Mouse (Mus musculus): ENCODE data around the gene Cgas. TPM values are rescaled to one million over a fixed set of nuclear protein-coding genes. Genes with fewer than 3 reads are reported as not detected.

The Cgas gene
- polyA plus RNA-seq, 1 experiment from 2014 or later: 1.9 TPM

- Histone ChIP-seq H3K4me2 (ENCODE audit: low read depth, low read length) (peak overlapping the region; percentile 98), H3K27ac (ENCODE audit: low read length) (no peak overlapping the region), H3K4me1 (ENCODE audit: control insufficient read depth, insufficient read depth, low read length) (no peaks in the 10 kb centered on the region), H3K9ac (ENCODE audit: low read depth, low read length) (peak overlapping the region; percentile 75), H3K27me3 (replicated peaks; ENCODE audit: control insufficient read depth, insufficient read depth, low read length) (peaks cover 20% of the 10 kb centered on the region), H3K9me3 (ENCODE audit: control insufficient read depth, low read length) (no peaks in the 10 kb centered on the region), H3K36me3 (ENCODE audit: control insufficient read depth, insufficient read depth, low read length) (no peaks in the 10 kb centered on the region), H3K4me3 (ENCODE audit: low read length) (peak overlapping the region; percentile 64)
- 5% methylated on average over 9 of the region's 9 CpGs for WGBS
- ATAC-seq: peak; percentile 48
Measured at GRCm38 (mm10) chr9:78442237-78442578, 829 bp downstream of the Cgas start.

GRCm38 (mm10) chr9:78439426-78439825 lies 3.6 kb downstream of the Cgas start:
- H3K4me1 ChIP-seq (ENCODE audit: control insufficient read depth, insufficient read depth, low read length): no peaks in the 10 kb centered on the region
- no peak overlapping the region for H3K4me2 ChIP-seq (ENCODE audit: low read depth, low read length)
- H3K36me3 ChIP-seq (ENCODE audit: control insufficient read depth, insufficient read depth, low read length): no peaks in the 10 kb centered on the region
- H3K27ac ChIP-seq (ENCODE audit: low read length): no peak overlapping the region
- H3K4me3 ChIP-seq (ENCODE audit: low read length): no peak overlapping the region
- H3K9ac ChIP-seq (ENCODE audit: low read depth, low read length): no peak overlapping the region
- 76% methylated on average over 5 of the region's 5 CpGs for WGBS
- H3K27me3 ChIP-seq (replicated peaks; ENCODE audit: control insufficient read depth, insufficient read depth, low read length): peaks cover 15% of the 10 kb centered on the region
- ATAC-seq: no peak
- H3K9me3 ChIP-seq (ENCODE audit: control insufficient read depth, low read length): no peaks in the 10 kb centered on the region

- 88% methylated on average over 5 of the region's 5 CpGs for WGBS
- Histone ChIP-seq H3K9ac (ENCODE audit: low read depth, low read length) (no peak overlapping the region), H3K4me2 (ENCODE audit: low read depth, low read length) (no peak overlapping the region), H3K9me3 (ENCODE audit: control insufficient read depth, low read length) (no peaks in the 10 kb centered on the region), H3K27ac (ENCODE audit: low read length) (no peak overlapping the region), H3K4me1 (ENCODE audit: control insufficient read depth, insufficient read depth, low read length) (no peaks in the 10 kb centered on the region), H3K36me3 (ENCODE audit: control insufficient read depth, insufficient read depth, low read length) (no peaks in the 10 kb centered on the region), H3K4me3 (ENCODE audit: low read length) (no peak overlapping the region), H3K27me3 (replicated peaks; ENCODE audit: control insufficient read depth, insufficient read depth, low read length) (no peaks in the 10 kb centered on the region)
- ATAC-seq: no peak
Measured at GRCm38 (mm10) chr9:78432471-78432870, 10.6 kb downstream of the Cgas start.

- Histone ChIP-seq H3K9me3 (ENCODE audit: control insufficient read depth, low read length) (no peaks in the 10 kb centered on the region), H3K36me3 (ENCODE audit: control insufficient read depth, insufficient read depth, low read length) (no peaks in the 10 kb centered on the region), H3K4me1 (ENCODE audit: control insufficient read depth, insufficient read depth, low read length) (no peaks in the 10 kb centered on the region), H3K9ac (ENCODE audit: low read depth, low read length) (no peak overlapping the region), H3K4me2 (ENCODE audit: low read depth, low read length) (no peak overlapping the region), H3K4me3 (ENCODE audit: low read length) (no peak overlapping the region), H3K27ac (ENCODE audit: low read length) (no peak overlapping the region), H3K27me3 (replicated peaks; ENCODE audit: control insufficient read depth, insufficient read depth, low read length) (no peaks in the 10 kb centered on the region)
- ATAC-seq: no peak
- 72% methylated on average over 6 of the region's 6 CpGs for WGBS
Measured at GRCm38 (mm10) chr9:78430486-78430885, 12.6 kb downstream of the Cgas start.

GRCm38 (mm10) chr9:78429551-78429950 lies 13.5 kb downstream of the Cgas start:
- no peaks in the 10 kb centered on the region for H3K27me3 ChIP-seq (replicated peaks; ENCODE audit: control insufficient read depth, insufficient read depth, low read length)
- WGBS: 65% methylated on average over 2 of the region's 2 CpGs
- H3K4me3 ChIP-seq (ENCODE audit: low read length): no peak overlapping the region
- no peaks in the 10 kb centered on the region for H3K9me3 ChIP-seq (ENCODE audit: control insufficient read depth, low read length)
- no peak for ATAC-seq
- H3K27ac ChIP-seq (ENCODE audit: low read length): no peak overlapping the region
- no peaks in the 10 kb centered on the region for H3K36me3 ChIP-seq (ENCODE audit: control insufficient read depth, insufficient read depth, low read length)
- no peaks in the 10 kb centered on the region for H3K4me1 ChIP-seq (ENCODE audit: control insufficient read depth, insufficient read depth, low read length)
- no peak overlapping the region for H3K4me2 ChIP-seq (ENCODE audit: low read depth, low read length)
- H3K9ac ChIP-seq (ENCODE audit: low read depth, low read length): no peak overlapping the region

DNA sequence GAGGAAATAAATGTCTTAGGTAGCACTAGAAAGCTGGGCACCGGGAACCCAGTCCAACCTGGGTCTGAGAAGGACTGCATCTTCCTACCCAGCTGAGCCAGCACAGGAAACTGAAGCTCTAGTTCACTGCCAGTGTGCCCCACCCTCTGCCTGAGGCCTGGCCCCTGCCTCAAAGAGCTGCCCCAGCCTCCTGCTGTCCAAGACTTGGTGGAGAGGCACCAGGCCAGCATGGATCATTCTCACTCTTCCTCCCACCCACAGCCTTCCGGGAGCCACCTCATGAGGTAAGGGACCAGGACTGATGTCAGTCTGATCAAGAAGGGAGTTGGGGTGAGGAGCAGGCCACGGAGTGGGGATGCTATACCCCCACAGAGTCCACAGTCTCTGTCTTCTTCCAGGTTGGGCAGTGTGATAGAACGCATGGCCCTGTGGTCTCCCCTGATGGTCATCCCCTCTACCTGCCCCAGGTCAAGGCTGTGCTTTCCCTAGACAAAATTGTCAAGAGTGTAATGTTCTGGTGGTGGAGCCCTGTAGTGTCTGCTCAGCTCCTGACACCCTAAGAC lies 14.1 kb downstream of the Cgas start:
- no peak overlapping the region for H3K27ac ChIP-seq (ENCODE audit: low read length)
- ATAC-seq: no peak
- H3K36me3 ChIP-seq (ENCODE audit: control insufficient read depth, insufficient read depth, low read length): no peaks in the 10 kb centered on the region
- no peak overlapping the region for H3K4me3 ChIP-seq (ENCODE audit: low read length)
- no peaks in the 10 kb centered on the region for H3K9me3 ChIP-seq (ENCODE audit: control insufficient read depth, low read length)
- WGBS: 82% methylated on average over 4 of the region's 4 CpGs
- no peaks in the 10 kb centered on the region for H3K27me3 ChIP-seq (replicated peaks; ENCODE audit: control insufficient read depth, insufficient read depth, low read length)
- no peaks in the 10 kb centered on the region for H3K4me1 ChIP-seq (ENCODE audit: control insufficient read depth, insufficient read depth, low read length)
- H3K4me2 ChIP-seq (ENCODE audit: low read depth, low read length): no peak overlapping the region
- no peak overlapping the region for H3K9ac ChIP-seq (ENCODE audit: low read depth, low read length)

DNA sequence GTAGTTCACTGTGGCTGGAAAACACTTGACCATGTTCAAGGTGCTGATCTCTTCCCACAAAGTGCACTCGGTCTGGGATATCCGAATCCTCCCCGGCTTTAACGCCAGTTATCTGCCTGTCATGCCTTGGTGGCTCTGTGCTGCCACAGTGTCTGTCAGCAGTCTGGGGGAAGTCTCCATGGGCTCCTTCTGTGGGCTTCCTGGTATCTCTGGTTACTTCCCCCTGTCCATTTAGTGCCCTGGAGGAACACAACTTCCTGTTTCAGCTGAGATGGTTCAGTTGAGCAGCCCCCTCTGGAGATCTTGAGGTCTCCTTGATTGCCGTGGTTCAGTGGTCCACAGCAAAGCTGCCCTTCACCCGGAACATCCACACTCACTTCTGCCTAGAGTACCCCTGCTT lies 14.9 kb downstream of the Cgas start:
- 82% methylated on average over 6 of the region's 6 CpGs for WGBS

GRCm38 (mm10) chr9:78427362-78427781 lies 15.7 kb downstream of the Cgas start:
- Histone ChIP-seq H3K4me3 (ENCODE audit: low read length) (peak overlapping the region; percentile 39), H3K9ac (ENCODE audit: low read depth, low read length) (peak overlapping the region; percentile 53), H3K27ac (ENCODE audit: low read length) (no peak overlapping the region), H3K4me1 (ENCODE audit: control insufficient read depth, insufficient read depth, low read length) (no peaks in the 10 kb centered on the region), H3K9me3 (ENCODE audit: control insufficient read depth, low read length) (no peaks in the 10 kb centered on the region), H3K36me3 (ENCODE audit: control insufficient read depth, insufficient read depth, low read length) (no peaks in the 10 kb centered on the region), H3K27me3 (replicated peaks; ENCODE audit: control insufficient read depth, insufficient read depth, low read length) (no peaks in the 10 kb centered on the region), H3K4me2 (ENCODE audit: low read depth, low read length) (peak overlapping the region; percentile 69)
- 17% methylated on average over 24 of the region's 27 CpGs for WGBS
- ATAC-seq: peak; percentile 36; the same call in 1 of the 2 replicates

More for the DNA sequence above, 14.9 kb downstream of the Cgas start:
- H3K4me1 ChIP-seq (ENCODE audit: control insufficient read depth, insufficient read depth, low read length): no peaks in the 10 kb centered on the region
- H3K4me3 ChIP-seq (ENCODE audit: low read length): no peak overlapping the region
- no peaks in the 10 kb centered on the region for H3K9me3 ChIP-seq (ENCODE audit: control insufficient read depth, low read length)
- H3K27me3 ChIP-seq (replicated peaks; ENCODE audit: control insufficient read depth, insufficient read depth, low read length): no peaks in the 10 kb centered on the region
- H3K36me3 ChIP-seq (ENCODE audit: control insufficient read depth, insufficient read depth, low read length): no peaks in the 10 kb centered on the region
- no peak overlapping the region for H3K27ac ChIP-seq (ENCODE audit: low read length)
- no peak overlapping the region for H3K9ac ChIP-seq (ENCODE audit: low read depth, low read length)
- H3K4me2 ChIP-seq (ENCODE audit: low read depth, low read length): no peak overlapping the region
- ATAC-seq: no peak

DNA sequence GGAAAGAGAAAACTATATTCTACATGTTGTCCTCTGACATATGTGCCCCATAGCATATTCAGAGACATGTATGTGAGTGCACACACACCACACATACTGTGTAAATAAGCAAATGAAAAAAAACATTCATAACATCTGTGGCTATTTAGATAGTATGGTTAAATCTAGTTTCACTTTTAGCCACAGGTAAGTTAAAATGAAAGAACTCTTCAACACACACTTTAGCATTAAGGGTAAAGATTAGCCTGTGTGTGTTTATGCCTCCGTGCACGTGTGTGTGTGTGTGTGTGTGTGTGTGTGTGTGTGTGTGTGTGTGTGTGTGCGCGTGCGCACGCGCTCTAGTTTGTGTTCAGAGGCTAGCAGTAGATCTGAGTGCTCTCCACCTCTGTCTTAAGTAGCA lies 41.4 kb downstream of the Cgas start:
- Histone ChIP-seq H3K27ac (ENCODE audit: low read length) (no peak overlapping the region), H3K4me3 (ENCODE audit: low read length) (no peak overlapping the region), H3K27me3 (replicated peaks; ENCODE audit: control insufficient read depth, insufficient read depth, low read length) (peaks cover 5% of the 10 kb centered on the region), H3K4me1 (ENCODE audit: control insufficient read depth, insufficient read depth, low read length) (no peaks in the 10 kb centered on the region; the same call in 1 of the 2 replicates), H3K4me2 (ENCODE audit: low read depth, low read length) (no peak overlapping the region), H3K9me3 (ENCODE audit: control insufficient read depth, low read length) (no peaks in the 10 kb centered on the region), H3K36me3 (ENCODE audit: control insufficient read depth, insufficient read depth, low read length) (no peaks in the 10 kb centered on the region), H3K9ac (ENCODE audit: low read depth, low read length) (no peak overlapping the region)
- 85% methylated on average over 7 of the region's 7 CpGs for WGBS
- ATAC-seq: no peak

- Histone ChIP-seq H3K27ac (ENCODE audit: low read length) (no peak overlapping the region), H3K36me3 (ENCODE audit: control insufficient read depth, insufficient read depth, low read length) (no peaks in the 10 kb centered on the region), H3K4me2 (ENCODE audit: low read depth, low read length) (no peak overlapping the region), H3K9me3 (ENCODE audit: control insufficient read depth, low read length) (no peaks in the 10 kb centered on the region), H3K27me3 (replicated peaks; ENCODE audit: control insufficient read depth, insufficient read depth, low read length) (peaks cover 14% of the 10 kb centered on the region), H3K9ac (ENCODE audit: low read depth, low read length) (no peak overlapping the region), H3K4me1 (ENCODE audit: control insufficient read depth, insufficient read depth, low read length) (peaks cover 6% of the 10 kb centered on the region), H3K4me3 (ENCODE audit: low read length) (no peak overlapping the region)
- peak; percentile 70; the same call in 1 of the 2 replicates for ATAC-seq
- 43% methylated on average over 5 of the region's 5 CpGs for WGBS
Measured at GRCm38 (mm10) chr9:78400570-78400969, 42.5 kb downstream of the Cgas start.

Measured in intestine, embryonic 16.5 days (tissue).